Mouse (Mus musculus): ENCODE measurements around the gene Pparg.
A peak's percentile ranks its signal among the peaks of the same experiment; 100 is the strongest.

The Pparg gene

GRCm38 (mm10) chr6:115360776-115361605 is at the start of gene Pparg:
Gene Pparg (plus strand): TSS chr6:115360951.
- DNase-seq (ENCODE audit: low read depth): peak; percentile 17

- no peak for DNase-seq (ENCODE audit: low read depth)
Observed at GRCm38 (mm10) chr6:115312780-115313179, 48.0 kb upstream of the Pparg start.

GRCm38 (mm10) chr6:115313235-115313738 is 47.5 kb upstream of the Pparg start:
- no peak for DNase-seq (ENCODE audit: low read depth)

- DNase-seq (ENCODE audit: low read depth): no peak
Observed at GRCm38 (mm10) chr6:115313910-115314309, 46.8 kb upstream of the Pparg start.

- peak; percentile 28 for DNase-seq (ENCODE audit: low read depth)
Observed at GRCm38 (mm10) chr6:115315770-115316169, 45.0 kb upstream of the Pparg start.

GRCm38 (mm10) chr6:115316811-115317221 is 43.9 kb upstream of the Pparg start:
- DNase-seq (ENCODE audit: low read depth): no peak

GRCm38 (mm10) chr6:115318811-115319210 is 41.9 kb upstream of the Pparg start:
- DNase-seq (ENCODE audit: low read depth): no peak

GRCm38 (mm10) chr6:115319686-115320085 is 41.1 kb upstream of the Pparg start:
- DNase-seq (ENCODE audit: low read depth): no peak

GRCm38 (mm10) chr6:115320927-115321714 is 39.6 kb upstream of the Pparg start:
- no peak for DNase-seq (ENCODE audit: low read depth)

- DNase-seq (ENCODE audit: low read depth): no peak
Observed at GRCm38 (mm10) chr6:115321883-115322351, 38.8 kb upstream of the Pparg start.

GRCm38 (mm10) chr6:115322956-115323355 is 37.8 kb upstream of the Pparg start:
- no peak for DNase-seq (ENCODE audit: low read depth)

- no peak for DNase-seq (ENCODE audit: low read depth)
Observed at GRCm38 (mm10) chr6:115330964-115331363, 29.8 kb upstream of the Pparg start.

- no peak for DNase-seq (ENCODE audit: low read depth)
Observed at GRCm38 (mm10) chr6:115333099-115333694, 27.6 kb upstream of the Pparg start.

- DNase-seq (ENCODE audit: low read depth): no peak
Observed at GRCm38 (mm10) chr6:115335536-115335935, 25.2 kb upstream of the Pparg start.

GRCm38 (mm10) chr6:115340084-115340483 is 20.7 kb upstream of the Pparg start:
- DNase-seq (ENCODE audit: low read depth): no peak

- no peak for DNase-seq (ENCODE audit: low read depth)
Observed at GRCm38 (mm10) chr6:115343096-115343495, 17.7 kb upstream of the Pparg start.

- no peak for DNase-seq (ENCODE audit: low read depth)
Observed at GRCm38 (mm10) chr6:115343570-115343969, 17.2 kb upstream of the Pparg start.

GRCm38 (mm10) chr6:115344101-115344500 is 16.6 kb upstream of the Pparg start:
- no peak for DNase-seq (ENCODE audit: low read depth)

GRCm38 (mm10) chr6:115344513-115344912 is 16.2 kb upstream of the Pparg start:
- no peak for DNase-seq (ENCODE audit: low read depth)

- no peak for DNase-seq (ENCODE audit: low read depth)
Observed at GRCm38 (mm10) chr6:115345013-115345412, 15.7 kb upstream of the Pparg start.

- no peak for DNase-seq (ENCODE audit: low read depth)
Observed at GRCm38 (mm10) chr6:115349641-115350464, 10.9 kb upstream of the Pparg start.

Measured in induced T-regulatory cell, adult 2 months (primary cell).